Mouse (Mus musculus) frontal cortex, postnatal 10 days (tissue): ENCODE results near the gene Pla2g4e.

ENCODE experiments used
- DNase-seq, 2 experiments: peaks; one replicate each; pipeline ENCODE4 v3.0.0; 2022; ENCODE audit warnings: low spot score in 2 of 2, mixed read lengths in 1 of 2

Pla2g4e gene

DNA sequence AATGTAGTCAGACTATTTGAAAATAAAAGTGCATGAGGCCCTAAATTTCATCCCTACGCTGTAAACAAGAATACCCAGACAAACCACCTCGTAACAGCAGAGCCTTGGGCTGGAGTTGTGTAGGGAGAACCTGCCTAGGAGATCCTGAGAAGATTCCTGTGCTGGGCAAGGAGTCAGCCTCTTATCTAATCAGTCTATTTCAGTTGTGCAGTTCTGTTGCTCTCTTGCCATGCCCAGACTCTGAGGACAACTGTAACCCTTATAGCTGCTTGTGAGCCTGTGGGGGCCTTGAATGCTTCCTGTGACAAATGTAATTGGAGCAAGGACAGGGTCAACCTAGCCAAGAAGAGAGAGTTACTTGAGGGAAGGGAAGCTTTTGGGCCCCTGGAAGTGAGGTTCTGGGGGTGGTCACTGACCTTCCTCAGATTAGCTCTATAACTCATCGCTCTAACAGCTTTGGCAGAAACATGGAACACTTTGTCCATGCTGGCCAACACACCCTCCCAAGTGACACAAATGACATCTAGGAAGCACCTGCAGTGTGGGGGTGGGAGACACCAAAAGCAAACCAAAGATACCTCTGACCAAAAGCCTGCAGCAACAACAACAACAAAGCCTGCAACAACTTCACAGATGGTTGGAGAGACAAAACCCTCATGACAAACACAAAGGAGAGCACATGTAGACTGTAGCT is 9.0 kb downstream of the Pla2g4e start:
- DNase-seq, result no peak

DNA sequence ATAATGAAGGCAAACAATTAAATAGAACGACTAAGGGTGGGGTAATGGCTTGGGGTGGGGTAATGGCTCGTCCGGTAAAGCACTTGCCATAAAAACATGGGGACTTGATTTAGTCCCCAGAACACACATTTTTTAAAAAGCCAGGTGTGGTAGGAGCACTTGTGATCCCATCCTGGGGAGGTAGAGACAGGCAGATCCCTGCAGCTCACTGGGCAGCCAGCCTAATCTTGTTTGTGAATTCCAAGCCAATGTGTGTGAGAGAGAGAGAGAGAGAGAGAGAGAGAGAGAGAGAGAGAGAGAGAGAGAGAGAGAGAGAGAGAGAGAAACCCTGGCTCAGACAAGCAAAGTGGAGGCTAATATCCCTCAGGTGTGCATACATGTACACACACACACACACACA is 9.8 kb downstream of the Pla2g4e start:
- no peak for DNase-seq

DNA sequence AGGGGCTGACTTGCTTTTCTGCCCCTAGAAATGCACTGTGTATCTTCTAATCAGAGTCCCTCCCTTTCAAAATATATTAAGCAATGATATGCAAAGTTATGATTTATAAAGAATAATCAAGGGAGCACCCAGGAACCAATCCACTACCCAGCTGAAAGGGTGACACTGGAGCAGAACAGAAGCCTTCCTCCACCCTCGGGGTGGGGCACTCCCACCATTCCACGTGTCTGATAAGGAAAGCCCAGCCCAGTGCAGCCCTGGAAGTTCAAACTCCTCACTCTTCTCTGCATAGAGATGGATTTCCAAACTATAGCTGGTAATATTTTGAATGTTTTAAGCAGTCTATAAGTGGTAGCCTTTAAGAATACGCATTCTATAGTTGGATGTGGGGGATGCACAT is 13.5 kb downstream of the Pla2g4e start:
- DNase-seq, result no peak

DNA sequence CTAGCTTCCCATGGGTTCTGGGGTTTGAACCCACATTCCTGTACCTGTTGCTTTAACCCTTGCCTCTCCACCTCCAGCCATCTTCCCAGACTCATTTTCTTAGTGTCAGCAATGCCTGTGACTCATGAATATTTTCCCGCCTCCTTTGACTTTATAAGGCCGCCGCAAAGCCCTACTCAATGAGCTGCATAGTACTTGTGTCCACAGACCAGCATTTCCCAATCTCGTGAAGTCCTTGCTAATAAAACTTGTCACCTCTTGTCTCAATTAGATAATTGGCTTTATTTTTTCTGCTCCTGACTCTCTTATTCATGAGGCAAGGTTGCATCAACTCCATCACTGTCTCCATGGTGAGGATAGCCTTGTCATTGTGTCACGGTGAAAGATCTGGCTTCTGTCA is 30.5 kb downstream of the Pla2g4e start:
- DNase-seq, result no peak

DNA sequence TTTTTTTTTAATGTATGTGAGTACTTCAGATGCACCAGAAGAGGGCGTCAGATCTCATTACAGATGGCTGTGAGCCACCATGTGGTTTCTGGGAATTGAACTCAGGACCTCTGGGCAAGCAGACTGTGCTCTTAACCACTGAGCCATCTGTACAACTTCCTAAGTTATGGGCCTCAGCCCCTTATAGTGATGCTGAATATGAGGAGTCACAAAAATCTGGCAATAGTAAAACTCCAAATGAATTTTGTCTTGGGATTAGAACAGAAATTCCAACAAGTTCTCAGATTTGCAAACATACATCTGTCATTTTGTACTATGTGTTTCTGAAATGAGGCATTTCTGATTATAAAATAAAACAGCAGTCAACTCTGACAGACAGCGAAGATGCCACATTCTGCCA is 33.7 kb downstream of the Pla2g4e start:
- no peak for DNase-seq

DNA sequence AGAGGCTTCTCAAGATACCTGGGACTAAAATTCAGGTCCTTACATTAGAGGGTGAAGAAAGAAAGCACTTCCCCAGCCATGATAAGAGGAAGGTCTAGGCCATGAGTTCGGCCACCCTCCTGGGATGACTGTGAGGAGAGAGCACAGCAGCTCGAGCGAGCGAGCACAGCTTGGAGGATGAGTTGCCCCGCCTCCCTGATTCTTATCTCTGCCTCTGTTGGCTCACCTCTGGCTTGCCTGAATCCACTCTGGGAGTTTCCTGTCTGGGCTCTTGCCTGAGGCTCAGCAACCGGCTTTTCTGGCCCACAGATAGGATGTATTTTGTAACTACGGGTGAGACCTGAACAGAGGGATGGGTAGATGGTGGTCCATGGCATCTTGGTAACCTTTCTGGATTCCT is 37.2 kb downstream of the Pla2g4e start:
- no peak for DNase-seq

DNA sequence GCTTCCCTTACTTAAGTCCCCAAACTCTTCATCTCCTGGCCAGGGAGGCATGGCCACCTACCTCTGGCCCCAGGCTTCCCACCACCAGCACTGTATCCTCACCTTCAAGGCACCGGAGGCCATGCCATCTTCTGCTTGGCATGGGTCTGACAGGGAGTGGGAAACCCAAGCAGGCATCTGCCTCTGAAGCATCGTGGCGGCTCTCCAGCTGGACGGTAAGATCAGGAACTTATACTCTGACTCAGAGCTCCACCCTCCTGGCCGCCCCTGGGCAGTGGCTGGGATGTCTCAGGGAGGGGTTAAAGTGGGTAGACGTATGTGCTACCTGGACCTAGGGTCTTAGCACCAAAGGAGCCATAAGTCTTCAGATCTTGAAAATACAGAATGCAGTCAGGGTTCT is 38.1 kb downstream of the Pla2g4e start:
- DNase-seq, result no peak

DNA sequence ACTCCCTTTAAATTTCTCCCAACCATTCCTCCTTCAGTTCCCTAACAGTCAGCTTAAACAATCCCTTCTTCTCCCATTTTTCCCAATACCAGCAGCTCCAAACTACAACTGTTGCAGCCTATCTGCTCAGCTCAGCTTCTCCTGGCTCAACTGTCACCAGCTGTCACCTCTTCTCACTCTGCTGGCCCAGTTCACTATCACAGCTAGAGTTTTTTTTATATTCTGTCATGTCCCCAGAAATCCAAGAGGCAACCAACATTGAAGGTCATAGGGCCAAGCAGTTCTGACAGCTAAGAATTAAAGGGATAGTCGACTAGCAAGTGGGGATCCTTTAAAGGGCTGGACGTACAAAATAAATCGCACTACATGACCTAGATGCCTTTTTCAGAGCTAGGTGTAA is 41.4 kb downstream of the Pla2g4e start:
- no peak for DNase-seq

DNA sequence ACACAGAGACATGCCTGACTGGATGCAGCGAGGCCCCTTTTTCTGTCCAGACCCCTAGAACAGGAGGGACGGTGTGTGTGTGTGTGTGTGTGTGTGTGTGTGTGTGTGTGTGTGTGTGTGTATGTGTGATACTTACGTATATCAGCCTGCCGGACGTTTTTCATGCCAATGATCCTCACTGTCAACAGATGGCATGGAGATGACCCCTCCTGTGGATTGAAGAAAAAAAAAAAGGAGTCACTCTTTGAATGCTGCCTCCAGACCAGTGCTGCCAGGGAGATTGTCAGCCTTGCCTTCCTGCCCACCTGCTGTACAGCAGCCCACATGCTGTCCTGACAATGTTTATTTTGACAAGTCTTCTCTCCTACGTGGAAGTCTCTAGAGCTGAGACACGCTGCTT is 45.1 kb downstream of the Pla2g4e start:
- no peak for DNase-seq

DNA sequence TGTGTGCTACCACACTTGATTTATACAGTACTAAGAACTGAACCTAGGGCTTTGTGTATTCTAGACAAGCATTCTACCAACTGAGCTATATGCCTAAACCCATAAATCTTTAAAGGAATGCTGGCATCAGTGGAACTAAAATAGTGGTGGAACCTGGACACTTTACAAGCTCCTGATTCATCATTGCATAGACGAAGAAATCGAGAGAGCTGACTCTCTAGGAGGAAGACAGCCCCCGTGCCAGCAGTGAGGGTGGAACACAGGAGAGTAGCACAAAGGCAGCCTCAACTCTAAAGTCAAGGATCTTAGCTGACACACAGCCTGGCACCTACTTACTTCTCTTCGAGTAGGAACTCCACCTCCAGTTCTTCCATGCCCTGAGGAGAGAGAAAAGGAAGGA is 57.0 kb downstream of the Pla2g4e start:
- DNase-seq, result no peak

DNA sequence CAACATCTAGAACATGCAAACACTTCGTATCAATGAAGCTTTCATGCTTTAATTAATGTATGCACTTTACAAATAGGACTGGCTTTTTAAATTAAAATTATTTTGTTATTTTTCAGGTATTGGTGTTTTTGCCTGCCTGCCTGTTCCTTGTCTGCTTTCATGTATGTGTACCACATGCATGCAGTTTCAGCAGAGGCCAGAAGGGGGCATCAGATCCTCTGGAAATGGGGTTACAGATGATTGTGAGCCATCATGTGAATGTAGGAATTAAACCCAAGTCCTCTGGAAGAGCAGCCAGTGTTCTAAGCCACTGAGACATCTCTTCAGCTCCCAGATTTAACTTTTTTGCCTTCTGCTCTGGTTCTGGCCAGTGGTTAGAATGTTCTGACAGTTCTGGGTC is 57.6 kb downstream of the Pla2g4e start:
- no peak for DNase-seq

DNA sequence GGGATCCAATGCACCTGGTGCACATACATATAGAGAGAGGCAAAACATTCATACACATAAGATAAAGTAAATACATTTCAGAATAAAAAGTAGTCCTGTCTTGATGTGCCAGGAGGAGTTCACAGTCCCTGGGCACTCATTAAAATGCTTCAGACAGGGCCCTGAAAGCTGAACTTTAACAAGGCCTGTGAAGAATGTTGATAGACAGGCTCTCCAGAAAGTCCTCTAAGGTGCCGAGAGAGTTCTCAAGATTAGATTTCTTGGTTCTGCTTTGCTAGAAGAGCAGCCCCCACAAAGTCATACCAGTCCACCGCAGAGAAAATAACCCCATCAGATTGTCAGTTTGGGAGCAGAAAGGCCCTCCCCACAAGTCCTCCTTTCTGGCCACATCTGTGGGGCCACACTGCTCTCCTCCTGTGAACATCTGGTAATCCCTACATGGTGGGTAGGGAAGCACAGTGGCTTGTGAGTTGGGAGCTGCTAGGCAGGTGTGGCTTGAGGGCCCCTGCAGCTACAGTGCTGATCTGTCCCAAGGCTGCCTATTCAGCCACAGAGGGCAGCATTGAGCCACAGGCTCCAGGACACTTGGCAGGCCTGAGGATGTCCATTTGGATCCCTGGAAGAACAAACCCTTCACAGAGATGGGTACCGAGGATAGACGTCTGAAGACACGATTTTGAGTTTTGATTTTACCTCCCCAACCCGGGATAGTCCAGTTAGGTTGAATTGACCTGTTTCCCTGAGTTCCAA is 59.4 kb downstream of the Pla2g4e start:
- no peak for DNase-seq

DNA sequence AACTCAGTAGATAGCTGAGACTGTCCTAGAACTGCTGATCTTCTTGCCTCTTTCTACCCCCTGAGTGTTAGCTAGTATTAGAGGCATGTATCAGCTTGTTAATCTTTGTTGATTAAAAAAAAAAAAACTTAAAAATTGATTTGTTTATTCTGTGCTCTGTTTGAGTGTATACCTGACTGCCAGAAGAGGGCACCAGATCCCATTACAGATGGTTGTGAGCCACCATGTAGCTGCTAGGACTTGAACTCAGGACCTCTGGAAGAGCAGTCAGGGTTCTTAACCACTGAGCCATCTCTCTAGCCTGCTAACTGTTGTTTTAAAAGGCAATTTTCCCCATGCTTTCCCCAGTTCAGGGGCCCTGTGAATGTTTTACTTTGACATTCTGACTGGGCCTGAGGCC is 66.2 kb downstream of the Pla2g4e start:
- DNase-seq, result no peak

DNA sequence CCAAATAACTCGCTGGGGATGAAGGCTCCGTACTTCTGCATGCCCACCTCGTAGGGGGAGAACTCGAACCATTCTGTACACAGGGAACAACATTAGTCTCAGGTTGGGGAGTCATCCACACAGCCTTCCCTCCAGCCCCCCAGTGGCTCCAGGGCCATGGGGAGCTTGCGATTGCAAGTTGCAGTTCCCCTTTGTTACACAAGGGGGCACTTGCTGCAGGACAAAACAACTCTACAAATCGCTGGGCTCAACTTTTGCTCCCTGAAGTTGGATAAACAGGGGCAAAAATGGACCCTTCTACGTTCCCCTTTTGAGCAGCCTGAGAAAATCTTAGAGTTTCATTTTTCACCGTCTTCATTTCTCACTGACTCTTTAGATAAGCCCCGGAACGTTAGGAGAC is 71.4 kb downstream of the Pla2g4e start:
- DNase-seq, result peak in 1 of 2 experiments; percentile 37

DNA sequence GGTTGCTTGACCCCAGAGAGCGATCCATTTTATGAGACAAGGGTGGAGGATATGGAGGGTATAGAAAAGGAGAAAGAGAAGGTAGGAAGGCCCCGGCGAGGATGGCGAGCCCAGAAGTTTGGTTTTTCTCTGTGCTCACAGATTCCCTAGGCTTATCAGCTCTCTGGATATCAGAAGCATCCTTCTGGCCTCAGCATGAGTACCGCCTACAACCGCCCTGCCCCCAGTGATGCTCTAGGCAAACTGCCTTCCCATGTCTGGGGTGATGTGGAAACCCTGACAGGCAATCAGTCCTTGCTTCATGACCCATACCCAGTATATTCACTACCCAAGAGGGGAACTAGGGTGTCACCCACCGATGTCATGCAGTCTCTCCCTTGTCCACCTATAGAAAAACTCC is 73.8 kb downstream of the Pla2g4e start:
- no peak for DNase-seq

DNA sequence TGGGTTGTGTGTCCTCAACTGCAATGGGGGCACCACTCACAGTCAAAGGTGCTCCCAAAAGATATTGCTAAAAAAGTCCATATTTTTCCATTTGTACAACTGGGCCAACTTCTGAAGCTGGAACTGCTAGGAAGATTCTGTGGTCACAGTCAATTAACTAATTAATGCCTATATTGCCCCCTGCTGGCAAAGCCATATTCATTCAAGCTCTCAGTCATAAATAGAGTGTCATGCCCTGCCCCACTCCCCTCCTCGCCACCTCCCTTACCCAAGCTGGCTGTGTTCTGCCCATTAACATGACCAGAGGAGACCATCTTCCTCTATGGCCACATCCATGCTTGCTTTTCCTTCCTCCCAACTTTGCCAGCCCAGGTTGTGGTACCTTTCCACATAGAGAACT is 74.4 kb downstream of the Pla2g4e start:
- DNase-seq, result no peak

DNA sequence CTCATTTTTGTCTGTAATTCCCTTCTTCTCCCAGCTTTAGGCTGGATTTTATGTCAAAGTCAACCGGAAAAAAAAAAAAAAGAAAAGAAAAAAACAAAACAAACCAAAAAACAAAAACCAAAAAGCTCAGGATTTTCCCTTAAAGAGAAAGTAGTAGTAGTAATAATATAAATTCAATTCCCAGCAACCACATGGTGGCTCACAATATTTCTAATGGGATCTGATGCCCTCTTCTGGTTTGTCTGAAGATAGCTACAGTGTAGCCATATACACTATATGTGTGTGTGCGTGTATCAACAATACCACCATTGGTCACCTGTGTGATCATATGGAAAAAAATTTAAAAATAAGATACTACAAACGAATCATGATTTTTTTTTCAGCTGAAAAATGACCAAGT is 75.8 kb downstream of the Pla2g4e start:
- DNase-seq, result no peak

DNA sequence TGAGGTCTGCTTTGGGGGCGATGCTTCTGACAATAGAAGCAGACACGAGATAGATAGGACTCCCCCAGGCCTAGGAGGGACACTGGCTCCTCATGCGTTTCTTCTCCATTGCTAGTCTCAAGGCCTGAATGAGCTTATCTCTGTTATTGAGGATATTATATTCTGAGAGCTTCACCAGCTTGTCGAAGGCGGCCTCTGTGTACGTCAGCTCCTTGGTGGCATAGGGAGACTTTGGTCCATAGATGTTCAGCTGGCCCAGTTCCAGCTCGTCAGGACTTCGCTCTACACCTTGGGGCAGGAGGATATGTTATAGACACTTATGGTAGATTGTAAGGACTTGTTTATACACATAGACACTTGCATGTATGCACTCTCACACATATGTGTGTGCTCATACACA is 77.4 kb downstream of the Pla2g4e start:
- no peak for DNase-seq

DNA sequence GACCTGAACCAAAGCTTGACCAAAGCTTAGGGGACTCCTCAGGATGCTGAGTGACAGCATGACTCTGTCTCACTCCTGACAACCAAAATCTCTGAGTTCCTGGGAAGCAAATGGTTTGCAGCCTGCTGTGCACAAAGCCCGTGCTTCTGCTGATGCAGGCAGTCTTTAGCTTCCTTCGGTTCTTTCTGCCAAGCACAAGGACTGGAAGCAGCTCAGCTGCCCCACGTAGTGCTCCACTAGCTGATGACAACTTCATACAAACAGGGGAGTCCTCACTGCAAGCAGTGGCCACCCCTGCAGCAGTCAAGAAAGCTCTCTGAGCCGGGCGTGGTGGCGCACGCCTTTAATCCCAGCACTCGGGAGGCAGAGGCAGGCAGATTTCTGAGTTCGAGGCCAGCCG is 79.7 kb downstream of the Pla2g4e start:
- no peak for DNase-seq

DNA sequence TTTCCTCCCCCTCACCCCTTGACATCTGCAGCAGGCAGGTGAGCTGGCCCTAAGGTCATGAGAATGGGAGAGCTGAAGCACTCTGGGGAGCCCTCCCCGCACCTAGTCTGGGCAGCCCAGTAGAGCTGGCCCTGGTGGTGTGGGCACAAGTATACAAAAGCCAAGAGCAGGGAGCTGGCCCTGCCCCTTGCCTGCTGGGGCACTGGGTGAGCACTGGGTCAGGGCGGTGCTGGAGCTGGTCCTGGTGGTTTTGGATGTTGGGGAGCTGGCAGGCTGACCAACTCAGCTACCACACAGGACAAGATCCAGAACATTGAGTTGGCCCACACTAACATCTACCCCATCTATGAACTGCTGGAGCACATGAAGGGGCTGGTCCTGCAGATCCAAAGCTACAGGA is 85.7 kb downstream of the Pla2g4e start:
- no peak for DNase-seq

DNA sequence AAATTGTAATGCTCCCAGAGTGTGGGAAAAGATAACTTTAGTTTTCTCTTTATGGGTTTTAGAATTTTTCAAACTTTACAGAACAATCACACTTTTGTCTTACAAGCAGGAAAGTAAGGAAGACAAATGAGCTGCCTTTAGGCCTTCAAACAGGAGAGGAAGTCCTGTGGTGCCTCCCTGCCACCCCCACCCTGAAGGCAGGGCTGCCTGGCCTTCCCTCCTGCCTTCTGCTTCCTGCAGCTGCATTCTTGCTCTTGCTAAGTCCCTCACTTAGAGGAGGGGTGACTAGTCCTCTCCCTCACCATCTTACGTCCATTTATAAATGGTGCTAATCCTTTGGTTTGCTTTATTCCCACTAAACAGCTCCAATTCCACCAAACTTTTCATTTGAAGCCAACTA is 86.3 kb downstream of the Pla2g4e start:
- DNase-seq, result no peak

DNA sequence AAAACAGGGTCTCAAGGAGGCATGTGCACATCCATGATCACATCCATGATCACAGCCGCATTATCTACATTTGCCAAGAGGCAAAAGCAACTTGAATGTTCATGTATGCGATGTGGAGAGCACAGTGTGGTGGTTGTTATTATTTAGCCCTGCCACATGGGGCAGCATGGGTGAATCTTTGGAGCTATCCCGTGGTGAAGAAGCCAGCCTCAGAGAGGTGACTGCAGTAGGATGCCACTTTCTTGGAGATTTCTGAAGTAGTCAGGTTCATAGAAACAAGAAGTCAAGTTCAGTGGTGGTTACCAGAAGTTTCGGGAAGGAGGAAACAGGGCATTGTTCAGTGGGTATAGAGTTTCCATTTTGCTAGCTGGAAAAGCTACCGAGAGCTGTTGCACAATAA is 87.1 kb downstream of the Pla2g4e start:
- DNase-seq, result no peak

DNA sequence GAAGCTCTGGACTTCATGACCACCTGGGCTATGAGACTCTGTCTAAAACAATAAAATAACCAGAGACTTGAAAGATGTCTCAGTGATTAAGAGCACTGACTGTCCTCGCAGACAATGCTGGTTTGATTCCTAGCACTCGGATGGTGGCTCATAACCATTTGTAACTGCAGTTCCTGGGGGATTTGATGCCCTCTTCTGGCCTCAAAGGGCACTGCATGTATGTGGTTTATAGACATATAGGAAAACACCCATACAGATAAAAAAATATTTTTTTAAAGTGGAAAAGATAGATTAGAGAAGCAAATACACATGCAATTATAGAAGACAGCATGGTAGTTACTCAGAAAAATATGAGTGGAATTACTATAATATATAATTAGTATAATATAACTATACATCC is 87.5 kb downstream of the Pla2g4e start:
- DNase-seq, result no peak
